Mouse (Mus musculus): ENCODE measurements around the gene Kmt2a.

Kmt2a gene

GRCm38 (mm10) chr9:44880309-44881081 lies 601 bp downstream of the Kmt2a start:
- DNase-seq (ENCODE audit: extremely low read depth, insufficient read length, low spot score), result peak; percentile 21

GRCm38 (mm10) chr9:44879694-44880271 lies 1.3 kb downstream of the Kmt2a start:
- DNase-seq (ENCODE audit: extremely low read depth, insufficient read length, low spot score), result no peak

DNA sequence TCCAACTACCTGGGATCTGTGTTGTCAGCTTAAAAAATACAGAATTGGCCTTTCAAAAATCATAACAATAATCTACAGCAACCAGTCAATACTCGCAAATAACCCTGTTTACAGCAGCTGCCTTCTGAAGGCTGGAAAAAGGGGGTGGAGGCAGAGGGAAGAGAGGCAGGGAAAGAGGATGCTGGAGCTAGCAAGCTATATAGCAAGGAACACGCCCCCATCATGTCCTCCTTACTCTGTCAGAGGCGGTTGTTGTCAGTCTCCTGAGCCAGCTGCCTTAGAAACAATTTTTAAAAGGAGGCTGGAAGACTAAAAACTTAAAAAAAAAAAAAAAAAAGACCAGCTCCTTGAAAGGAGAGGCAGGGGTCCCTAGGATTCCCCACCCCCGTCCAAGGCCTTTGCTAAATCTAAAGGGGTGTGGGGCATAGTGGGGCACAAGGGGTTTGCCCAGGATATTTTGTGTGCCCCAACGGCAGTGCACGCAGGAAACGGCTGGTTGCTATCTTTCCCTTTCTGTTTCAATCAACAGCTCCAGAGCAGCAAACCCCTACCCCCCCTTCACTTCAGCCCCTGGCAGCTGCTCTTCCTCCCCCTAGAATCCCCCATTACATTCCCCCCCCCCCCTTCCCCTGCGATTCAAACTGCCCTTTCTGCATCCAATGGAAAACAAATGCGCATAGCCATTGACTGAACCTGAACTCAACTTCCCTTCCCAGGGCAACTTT lies 2.2 kb downstream of the Kmt2a start:
- DNase-seq (ENCODE audit: extremely low read depth, insufficient read length, low spot score), result no peak

GRCm38 (mm10) chr9:44877686-44878085 lies 3.4 kb downstream of the Kmt2a start:
- no peak for DNase-seq (ENCODE audit: extremely low read depth, insufficient read length, low spot score)

- no peak for DNase-seq (ENCODE audit: extremely low read depth, insufficient read length, low spot score)
Observed at GRCm38 (mm10) chr9:44875476-44875875, 5.6 kb downstream of the Kmt2a start.

DNA sequence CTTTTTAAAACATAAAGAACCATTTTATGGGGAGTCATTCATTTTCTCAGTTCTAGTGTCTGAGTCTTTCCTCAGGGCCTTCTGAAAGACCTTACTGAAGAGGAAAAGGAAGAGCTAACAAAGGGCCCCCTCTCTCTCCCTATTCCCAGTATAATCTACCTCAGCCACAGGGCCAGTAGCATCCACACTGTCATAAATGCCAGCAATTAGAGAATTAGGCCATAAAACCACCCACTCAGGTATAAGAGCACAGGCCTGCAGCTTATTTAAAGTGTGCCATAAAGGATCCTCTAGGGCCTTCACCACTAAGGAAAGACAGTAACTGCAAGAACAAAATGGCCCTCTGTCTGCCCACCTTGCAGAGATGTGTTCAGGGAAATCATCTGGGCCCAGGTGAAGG lies 6.9 kb downstream of the Kmt2a start:
- DNase-seq (ENCODE audit: extremely low read depth, insufficient read length, low spot score), result no peak

GRCm38 (mm10) chr9:44873665-44874064 lies 7.4 kb downstream of the Kmt2a start:
- DNase-seq (ENCODE audit: extremely low read depth, insufficient read length, low spot score), result no peak

DNA sequence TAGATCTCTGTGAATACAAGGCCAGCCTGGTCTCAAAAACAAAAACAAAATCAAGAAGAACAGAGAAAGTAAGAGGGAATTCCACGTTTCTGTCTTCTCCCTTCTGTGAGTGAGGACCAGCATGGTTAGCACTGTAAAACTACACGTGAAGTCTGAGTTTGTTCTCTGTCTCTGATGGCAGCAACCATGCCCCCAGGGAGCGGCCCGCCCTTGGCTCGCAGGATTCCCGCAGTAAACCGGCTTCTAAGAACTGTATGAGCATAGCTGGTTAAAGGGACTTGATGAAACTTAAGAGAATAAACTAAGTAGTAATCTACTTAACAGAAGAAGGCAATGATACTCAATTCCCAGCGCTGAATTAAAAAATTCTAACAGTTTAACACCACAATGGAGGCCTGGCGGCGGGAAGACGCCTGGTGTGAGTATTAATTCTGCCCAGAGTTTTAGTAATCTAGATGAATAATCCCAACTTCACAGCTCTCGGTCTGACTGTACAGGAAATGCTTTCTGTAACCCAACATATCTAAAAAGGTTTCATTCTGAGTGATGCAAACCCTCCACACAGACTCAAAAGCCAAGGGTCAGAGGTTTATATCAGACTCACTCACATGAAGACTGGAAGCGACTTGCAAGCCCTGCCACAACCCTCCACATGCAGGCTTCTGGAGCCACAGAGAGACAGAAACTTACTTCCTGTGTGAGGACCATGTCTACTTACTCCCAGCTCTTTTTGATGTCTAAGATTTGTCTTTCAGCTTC lies 12.6 kb downstream of the Kmt2a start:
- DNase-seq (ENCODE audit: extremely low read depth, insufficient read length, low spot score), result no peak

DNA sequence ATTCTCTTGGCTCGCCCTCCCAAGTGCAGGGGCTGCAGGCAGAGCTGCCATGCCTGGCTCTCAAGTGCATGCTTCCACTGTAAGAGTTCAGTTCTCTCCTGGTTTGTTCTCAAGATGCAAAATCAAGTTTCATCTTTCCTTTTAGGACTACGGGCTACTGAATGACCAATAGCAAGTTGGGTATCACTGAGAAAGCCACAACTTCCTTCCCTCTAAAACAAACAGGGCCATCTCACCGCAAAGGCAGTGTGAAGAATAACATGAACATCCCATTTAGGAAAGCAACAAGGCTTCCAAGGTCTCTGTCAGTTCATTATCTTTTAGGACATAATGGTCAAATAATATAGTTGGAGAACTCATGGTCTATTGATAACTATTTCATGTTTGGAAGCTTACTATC lies 13.4 kb downstream of the Kmt2a start:
- no peak for DNase-seq (ENCODE audit: extremely low read depth, insufficient read length, low spot score)

DNA sequence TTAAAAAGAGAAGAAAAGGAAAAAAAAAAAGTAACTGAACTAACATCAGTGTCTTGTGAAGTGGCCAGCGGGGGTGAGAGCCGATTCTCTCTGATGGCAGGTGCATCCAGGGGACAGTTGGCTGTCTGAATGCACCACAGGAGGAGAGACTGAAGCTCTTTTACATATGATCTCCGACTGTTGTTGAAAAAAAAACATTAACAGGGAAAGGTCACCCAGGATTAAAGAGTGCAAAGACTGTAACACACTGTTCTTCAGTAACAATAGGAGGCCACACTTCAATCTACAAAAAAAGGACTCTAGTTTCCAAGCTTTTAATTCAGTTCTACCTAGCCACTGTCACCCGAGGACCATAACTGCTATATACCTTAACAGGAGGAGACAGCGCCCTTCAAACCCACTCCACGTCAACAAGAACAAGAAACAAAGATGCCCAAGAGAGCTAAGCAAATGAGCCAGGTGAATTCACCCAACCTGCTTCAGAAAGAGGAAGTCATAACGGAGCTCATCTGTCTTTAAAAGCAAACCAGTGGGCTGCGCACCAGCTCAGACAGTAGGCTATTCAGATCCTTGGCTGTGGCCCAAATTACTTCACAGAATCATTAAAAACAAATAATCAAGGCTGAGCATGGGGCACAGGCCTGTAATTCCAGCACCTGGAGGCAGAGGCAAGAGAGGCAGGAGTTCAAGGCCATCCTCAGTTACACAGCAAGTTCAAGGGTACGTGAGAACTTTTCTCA lies 14.4 kb downstream of the Kmt2a start:
- no peak for DNase-seq (ENCODE audit: extremely low read depth, insufficient read length, low spot score)

- DNase-seq (ENCODE audit: extremely low read depth, insufficient read length, low spot score), result no peak
Observed at GRCm38 (mm10) chr9:44861121-44861520, 20.0 kb downstream of the Kmt2a start.

- no peak for DNase-seq (ENCODE audit: extremely low read depth, insufficient read length, low spot score)
Observed at GRCm38 (mm10) chr9:44858657-44859056, 22.4 kb downstream of the Kmt2a start.

DNA sequence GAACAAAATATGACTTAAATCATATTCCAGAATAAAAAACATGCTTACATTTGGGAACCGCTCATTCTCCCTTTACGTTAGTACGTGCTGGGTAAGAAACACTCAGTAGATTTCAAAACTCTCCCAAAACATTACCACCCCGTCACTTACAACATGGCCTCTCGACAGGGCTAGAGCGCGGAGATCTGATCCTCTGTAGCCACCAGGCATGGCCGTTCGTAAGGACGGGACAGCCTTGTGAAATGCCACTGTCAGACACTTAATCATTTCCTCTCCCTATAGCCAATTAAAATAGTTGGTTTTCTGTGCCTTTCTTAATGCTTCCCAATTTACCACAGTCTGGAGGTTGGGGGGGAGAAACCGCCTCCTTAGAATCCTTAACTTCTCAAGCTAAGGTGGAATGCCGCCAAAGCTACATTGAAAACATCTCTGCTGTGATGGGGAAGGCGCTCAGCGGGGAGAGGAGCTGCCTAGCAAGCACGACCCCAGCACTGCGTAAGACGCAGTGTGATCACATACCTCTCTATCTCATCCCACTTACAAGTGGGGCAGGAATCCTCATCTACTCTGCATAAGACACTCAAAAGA lies 23.6 kb downstream of the Kmt2a start:
- no peak for DNase-seq (ENCODE audit: extremely low read depth, insufficient read length, low spot score)

DNA sequence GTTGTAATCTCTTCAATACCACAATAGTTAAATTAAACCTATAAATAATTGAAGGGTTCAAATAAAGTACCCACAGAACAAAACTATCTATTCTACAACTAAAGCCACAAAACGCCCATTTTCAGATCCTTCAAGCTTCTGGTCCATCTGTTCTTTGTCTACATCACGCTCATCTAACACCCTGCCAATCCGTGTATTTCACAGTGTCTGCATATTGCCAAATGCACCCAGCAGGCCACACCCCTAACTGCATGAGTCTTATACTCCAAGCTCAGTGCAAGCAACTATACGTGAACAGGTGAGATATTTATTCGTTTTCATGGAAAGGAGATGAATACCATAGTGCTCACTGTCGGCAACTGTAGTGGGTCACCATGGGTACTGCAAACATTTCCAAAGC lies 25.9 kb downstream of the Kmt2a start:
- no peak for DNase-seq (ENCODE audit: extremely low read depth, insufficient read length, low spot score)

DNA sequence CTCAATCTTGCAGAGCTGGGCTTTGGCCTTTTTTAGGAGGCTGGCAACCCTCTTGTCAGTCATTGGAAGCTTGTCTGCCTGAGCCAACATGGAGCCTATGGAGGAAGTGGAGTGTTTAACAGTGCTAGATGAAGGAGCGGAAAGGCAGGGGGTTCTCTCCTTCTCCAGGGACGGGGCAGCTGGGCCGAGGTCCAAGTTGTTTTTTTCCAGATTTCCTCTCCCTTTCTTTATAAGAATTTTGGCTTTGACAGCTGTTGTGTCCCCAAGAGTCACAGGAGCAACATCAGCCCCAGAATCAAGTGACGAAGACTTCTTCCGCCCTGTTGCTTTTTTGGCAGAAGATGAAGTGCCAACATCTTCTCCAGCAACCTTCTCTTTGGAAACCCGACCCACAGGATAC lies 33.6 kb downstream of the Kmt2a start:
- no peak for DNase-seq (ENCODE audit: extremely low read depth, insufficient read length, low spot score)

DNA sequence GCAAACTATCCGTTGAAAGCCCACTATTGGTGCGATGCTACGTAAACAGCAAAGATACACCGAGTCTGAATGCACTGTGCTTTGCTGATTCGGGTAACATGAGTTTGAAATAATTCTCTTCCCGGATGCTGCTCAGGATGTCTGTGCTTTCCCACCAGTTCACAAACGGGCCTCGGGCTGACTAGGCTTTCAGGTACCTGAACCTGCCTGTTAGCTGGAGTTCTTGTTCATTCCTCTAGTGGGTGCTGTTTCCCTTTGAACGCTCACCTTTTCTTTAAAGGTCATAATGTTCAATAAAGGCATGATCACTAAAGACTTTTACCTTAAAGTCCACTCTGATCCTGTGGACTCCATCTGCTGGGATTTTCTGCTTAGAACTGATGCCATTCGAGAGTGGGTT lies 39.9 kb downstream of the Kmt2a start:
- no peak for DNase-seq (ENCODE audit: extremely low read depth, insufficient read length, low spot score)

DNA sequence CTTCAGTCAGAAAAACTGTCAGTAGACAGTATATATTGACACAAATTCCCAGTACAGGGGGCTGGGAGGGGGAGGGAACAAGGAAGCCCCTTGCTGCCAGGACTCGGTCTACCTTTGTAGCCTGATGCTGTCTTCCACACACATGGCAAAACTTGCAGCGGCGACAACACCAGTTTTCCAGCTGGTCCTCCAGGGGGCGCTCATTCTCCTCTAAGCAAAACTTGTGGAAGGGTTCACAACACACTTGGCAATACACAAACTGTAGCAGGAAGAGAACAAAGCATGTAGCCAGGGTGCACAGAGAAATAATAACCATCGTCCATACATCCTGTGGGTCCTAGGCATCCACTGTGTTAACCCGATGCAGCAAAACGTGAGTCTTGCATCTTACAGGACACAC lies 44.7 kb downstream of the Kmt2a start:
- DNase-seq (ENCODE audit: extremely low read depth, insufficient read length, low spot score), result no peak

DNA sequence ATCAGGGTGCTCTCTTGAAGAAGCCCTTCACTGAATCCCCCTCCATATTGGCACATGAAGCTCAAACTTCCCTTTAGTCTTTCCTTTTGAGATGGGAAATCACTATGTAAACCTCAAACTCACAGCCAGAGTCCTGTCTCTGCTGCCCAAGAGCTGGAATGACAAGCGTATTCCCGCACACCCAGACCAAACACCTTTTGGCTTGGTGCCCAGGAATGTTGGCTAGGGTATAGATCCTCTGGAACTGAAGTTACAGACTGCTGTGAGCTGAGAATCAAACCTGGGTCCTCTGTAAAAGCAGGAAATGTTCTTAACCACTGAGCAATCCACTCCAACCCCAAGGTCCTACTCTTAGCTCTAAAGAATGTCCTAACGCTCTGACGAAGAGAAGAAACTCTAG lies 48.7 kb downstream of the Kmt2a start:
- DNase-seq (ENCODE audit: extremely low read depth, insufficient read length, low spot score), result no peak

DNA sequence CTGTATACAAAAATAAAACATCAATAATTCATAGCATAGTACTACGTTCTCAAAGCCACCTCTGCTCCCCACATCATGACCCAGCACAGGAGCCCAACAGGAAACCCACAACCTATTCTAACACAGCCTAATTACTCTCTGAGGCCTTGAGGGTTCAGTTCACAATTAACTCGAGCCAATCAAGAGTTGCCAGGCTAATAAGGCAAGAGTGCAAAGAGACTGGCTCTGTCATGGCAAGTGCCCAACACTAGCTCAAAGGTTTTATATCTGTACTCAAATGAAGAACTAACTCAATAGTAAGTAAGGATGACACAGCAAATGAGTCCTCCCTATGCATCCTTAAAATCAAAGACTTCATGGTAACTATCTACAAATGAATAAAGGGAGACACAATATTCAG lies 50.6 kb downstream of the Kmt2a start:
- DNase-seq (ENCODE audit: extremely low read depth, insufficient read length, low spot score), result no peak

GRCm38 (mm10) chr9:44828944-44829343 lies 52.2 kb downstream of the Kmt2a start:
- DNase-seq (ENCODE audit: extremely low read depth, insufficient read length, low spot score), result no peak

Measured in 3134 (cell line).